Mouse (Mus musculus) forebrain, embryonic 12.5 days (tissue): ENCODE measurements around the gene Stk40. TPM values are rescaled to one million over a fixed set of nuclear protein-coding genes. Genes with fewer than 3 reads are reported as not detected.

Experiments used
- polyA plus RNA-seq: library from polyadenylated mRNA; unstranded; fragments of >200 nt; fragmentation: Nextera tagmentation; extraction: Ambion mirVana; gene quantifications from 2 replicates; pipeline ENCODE4 v1.2.1, GENCODE M21; 2016

Stk40 gene
- polyA plus RNA-seq, 1 experiment from 2014 or later: 42.8 TPM

Other genes with a start within 250 kb of the Stk40 start
- 0.18 and 0.51 TPM in 2 replicates for gene Csf3r, start 79.4 kb upstream of the Stk40 start, polyA plus RNA-seq
- gene Mrps15, start 57.0 kb upstream of the Stk40 start, polyA plus RNA-seq: 125 and 132 TPM in 2 replicates
- gene Oscp1, start 45.4 kb upstream of the Stk40 start, polyA plus RNA-seq: 26.8 and 32.2 TPM in 2 replicates
- gene Lsm10, start 7.3 kb upstream of the Stk40 start, polyA plus RNA-seq: 41.9 and 46.6 TPM in 2 replicates
- gene Eva1b, start 43.8 kb downstream of the Stk40 start, polyA plus RNA-seq: 13.1 and 15.9 TPM in 2 replicates
- 0.96 and 1.5 TPM in 2 replicates for gene Sh3d21, start 59.5 kb downstream of the Stk40 start, polyA plus RNA-seq
- 284 and 305 TPM in 2 replicates for gene Thrap3, start 98.8 kb downstream of the Stk40 start, polyA plus RNA-seq
- 104 and 105 TPM in 2 replicates for gene Map7d1, start 152.4 kb downstream of the Stk40 start, polyA plus RNA-seq
- gene Trappc3, start 158.4 kb downstream of the Stk40 start, polyA plus RNA-seq: 104 and 108 TPM in 2 replicates
- 16.0 and 22.6 TPM in 2 replicates for gene Col8a2, start 182.8 kb downstream of the Stk40 start, polyA plus RNA-seq
- 68.5 and 72.4 TPM in 2 replicates for gene Adprhl2, start 217.7 kb downstream of the Stk40 start, polyA plus RNA-seq
- 7.7 and 10.8 TPM in 2 replicates for gene Tekt2, start 221.7 kb downstream of the Stk40 start, polyA plus RNA-seq